Mouse (Mus musculus) erythroblast, adult 5-6 weeks (primary cell): ENCODE measurements around the gene Kmt2b. TPM values are rescaled to one million over a fixed set of nuclear protein-coding genes. Genes with fewer than 3 reads are reported as not detected.

Source experiments
- ATAC-seq: replicated peaks from 2 replicates; pipeline ENCODE4 v1.8.0; 2016; ENCODE audit warnings: moderate number of reproducible peaks, mild to moderate bottlenecking, moderate TSS enrichment, inconsistent platforms; ENCODE audit not compliant: poor library complexity, low FRiP score, severe bottlenecking
- total RNA-seq, 2 experiments: library from RNA; stranded (forward) in 1 of 2; stranded (reverse) in 1 of 2; fragments of 150-400 nt in 1 of 2; fragments of 200-764, 138-1000 nt in 1 of 2; gene quantifications; 2 replicates each; pipeline versions ENCODE4 v1.2.3 to v1.2.4; 2015 to 2017; ENCODE audit warnings: low replicate concordance in 2 of 2

Kmt2b gene
- total RNA-seq (2015; ENCODE audit: low replicate concordance) (31.1 and 35.0 TPM in 2 replicates), total RNA-seq (2017; ENCODE audit: low replicate concordance) (14.9 and 21.2 TPM in 2 replicates)

GRCm38 (mm10) chr7:30588676-30589434 lies at the start of gene Kmt2b:
TSS of gene Kmt2b (minus strand) at chr7:30588726.
- ATAC-seq, result peak; percentile 88

DNA sequence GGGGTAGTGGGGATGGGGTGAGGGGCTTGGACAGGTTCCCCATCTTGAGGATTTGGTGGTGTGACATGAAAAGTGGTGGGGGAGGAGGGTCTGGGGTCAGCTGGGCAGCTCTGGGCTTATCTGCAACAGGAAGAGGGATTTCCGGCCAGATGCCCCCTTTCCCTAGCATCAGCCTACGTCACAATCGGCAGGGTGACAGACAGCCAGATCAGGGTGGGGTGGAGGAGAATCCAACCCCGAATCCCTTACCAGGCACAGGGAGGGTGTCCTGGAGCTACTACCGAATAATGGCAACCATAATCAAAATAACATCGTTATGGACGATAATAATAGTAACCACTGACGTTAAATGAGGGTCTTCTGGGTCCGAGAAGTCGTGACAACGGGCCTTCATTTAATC lies 47.9 kb upstream of the Kmt2b start:
- ATAC-seq, result no peak

DNA sequence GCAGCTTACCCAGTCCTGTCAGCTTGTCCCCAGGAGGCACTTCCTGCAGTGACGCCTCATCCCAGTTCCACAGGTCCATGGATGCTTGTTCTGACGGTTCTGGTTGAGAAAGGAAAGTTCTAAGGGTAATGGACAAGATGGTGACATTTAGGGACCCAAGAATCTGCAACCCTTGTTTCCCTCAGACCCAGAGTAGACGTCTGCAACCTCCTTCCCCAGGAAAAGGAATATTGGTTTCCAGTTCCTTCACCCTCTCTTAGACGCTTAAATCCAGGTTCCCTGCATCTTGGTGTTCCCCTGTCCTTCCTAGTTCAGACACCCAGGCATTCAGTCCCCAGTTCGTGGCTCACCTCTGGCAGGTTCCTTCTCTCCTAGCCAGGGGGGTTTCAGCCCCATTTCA lies 47.2 kb upstream of the Kmt2b start, which contains the start of gene Etv2:
Etv2 (minus strand) TSS at position 101 of the 400 bp plus-strand sequence.
- no peak for ATAC-seq

DNA sequence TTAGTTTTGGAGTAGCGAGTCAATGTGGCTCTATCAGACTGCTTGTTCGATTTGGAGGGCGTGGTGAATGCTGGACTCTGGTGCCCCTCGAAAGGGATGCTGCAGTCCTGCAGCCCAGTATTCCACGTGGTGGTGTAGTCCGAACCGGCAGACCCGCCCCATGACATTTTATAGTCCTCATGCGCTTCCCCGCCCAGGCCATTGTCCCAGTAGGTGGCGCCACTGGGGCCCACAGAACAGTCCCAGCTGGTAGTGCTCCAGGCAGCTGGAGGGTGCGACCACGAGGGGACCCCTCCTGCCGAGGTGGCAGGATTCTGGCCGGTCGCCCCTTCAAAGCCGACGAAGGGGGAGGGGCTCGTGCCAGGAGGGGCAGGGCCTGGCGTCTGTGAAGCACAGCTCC lies 46.1 kb upstream of the Kmt2b start:
- peak; percentile 66 for ATAC-seq

DNA sequence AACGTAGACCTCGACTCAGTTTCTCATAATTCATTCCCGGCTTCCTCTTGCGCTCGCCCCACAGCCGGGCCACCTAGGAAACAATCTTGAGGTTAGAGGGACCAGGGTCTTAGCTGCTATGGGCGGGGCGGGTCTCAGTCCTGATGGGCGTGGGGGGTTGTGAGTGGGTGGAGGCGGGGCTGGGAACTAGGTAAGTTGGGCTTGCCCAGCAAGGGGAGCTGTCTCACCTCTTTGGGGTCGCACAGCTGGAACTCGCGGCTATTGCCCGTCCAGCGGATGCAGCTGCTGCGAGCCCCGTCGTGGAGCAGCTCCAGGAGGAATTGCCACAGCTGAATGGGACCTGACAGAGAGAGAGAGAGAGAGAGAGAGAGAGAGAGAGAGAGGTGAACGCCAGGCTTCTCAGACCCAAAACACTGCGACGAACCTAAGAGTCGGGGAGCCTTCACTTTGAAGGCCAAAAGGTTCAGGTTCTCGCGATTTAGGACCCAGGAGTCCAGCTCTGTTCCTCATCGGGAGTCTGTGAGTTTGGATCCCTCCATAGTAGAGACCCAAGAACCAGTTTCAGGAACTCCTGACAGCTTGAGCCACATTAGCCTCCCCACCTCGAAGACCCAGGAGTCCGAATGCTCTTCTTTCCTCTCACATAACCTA lies 45.4 kb upstream of the Kmt2b start:
- ATAC-seq, result no peak

GRCm38 (mm10) chr7:30629013-30629412 lies 40.5 kb upstream of the Kmt2b start:
- no peak for ATAC-seq

GRCm38 (mm10) chr7:30626647-30627046 lies 38.1 kb upstream of the Kmt2b start:
- ATAC-seq, result no peak

- ATAC-seq, result peak; percentile 98
Measured at GRCm38 (mm10) chr7:30625530-30626384, 37.2 kb upstream of the Kmt2b start, which contains the start of gene Cox6b1. TSS of gene Cox6b1 (minus strand) at chr7:30626151.

DNA sequence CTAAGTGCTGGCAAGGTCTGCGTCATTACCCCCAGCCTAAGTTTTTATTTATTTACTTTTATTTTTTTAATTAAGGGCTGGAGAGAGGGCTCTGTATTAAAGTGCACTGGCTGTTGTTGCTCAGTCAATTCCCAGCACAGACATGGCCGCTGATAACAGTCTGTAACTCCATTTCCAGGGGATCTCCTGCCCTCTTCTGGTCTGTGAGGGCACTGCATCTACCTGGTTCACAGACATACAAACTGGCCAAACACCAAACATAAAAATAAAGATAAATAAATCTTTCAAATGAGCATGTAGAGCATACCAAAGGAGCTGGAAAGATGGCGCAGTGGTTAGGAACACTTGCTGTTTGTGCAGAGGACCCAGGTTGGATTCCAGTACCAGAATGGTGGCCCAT lies 30.7 kb upstream of the Kmt2b start:
- peak; percentile 59; the same call in 1 of the 2 replicates for ATAC-seq

- ATAC-seq, result no peak
Measured at GRCm38 (mm10) chr7:30618658-30619057, 30.1 kb upstream of the Kmt2b start.

DNA sequence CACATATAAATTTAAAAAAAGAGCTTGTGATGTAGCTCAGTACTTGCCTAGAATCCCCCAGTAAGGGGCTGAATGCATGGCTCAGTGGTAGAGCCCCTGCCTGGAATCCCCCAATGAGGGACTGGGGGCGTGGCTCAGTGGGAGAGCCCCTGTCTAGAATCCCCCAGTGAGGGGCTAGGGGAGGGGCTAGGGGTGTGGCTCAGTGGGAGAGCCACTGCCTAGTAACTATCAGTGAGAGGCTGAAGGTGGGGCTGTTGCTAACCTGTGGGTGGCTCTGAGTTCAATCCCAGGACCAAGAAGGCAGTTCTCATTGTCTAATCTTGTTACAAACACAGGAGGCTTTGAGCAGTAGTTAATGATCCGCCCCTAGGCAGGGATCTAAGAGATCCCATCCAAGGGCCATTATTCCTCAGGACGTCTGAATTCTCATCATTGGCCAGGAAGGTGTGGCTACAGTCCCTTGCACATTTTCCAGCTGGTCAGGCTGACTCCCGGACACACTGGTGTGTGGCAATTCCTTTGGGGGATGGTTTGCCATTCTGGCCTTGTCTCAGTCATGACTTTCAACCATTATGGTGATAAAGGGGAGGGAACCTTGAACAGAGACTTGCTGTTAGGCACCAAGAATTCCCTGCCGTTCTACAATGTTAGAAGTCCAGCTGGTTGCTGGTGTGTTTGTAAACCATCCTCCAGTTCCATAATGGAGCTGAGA lies 26.7 kb upstream of the Kmt2b start:
- no peak for ATAC-seq

- ATAC-seq, result no peak
Measured at GRCm38 (mm10) chr7:30614454-30614853, 25.9 kb upstream of the Kmt2b start.

- ATAC-seq, result peak; percentile 80
Measured at GRCm38 (mm10) chr7:30613529-30614112, 25.1 kb upstream of the Kmt2b start.

DNA sequence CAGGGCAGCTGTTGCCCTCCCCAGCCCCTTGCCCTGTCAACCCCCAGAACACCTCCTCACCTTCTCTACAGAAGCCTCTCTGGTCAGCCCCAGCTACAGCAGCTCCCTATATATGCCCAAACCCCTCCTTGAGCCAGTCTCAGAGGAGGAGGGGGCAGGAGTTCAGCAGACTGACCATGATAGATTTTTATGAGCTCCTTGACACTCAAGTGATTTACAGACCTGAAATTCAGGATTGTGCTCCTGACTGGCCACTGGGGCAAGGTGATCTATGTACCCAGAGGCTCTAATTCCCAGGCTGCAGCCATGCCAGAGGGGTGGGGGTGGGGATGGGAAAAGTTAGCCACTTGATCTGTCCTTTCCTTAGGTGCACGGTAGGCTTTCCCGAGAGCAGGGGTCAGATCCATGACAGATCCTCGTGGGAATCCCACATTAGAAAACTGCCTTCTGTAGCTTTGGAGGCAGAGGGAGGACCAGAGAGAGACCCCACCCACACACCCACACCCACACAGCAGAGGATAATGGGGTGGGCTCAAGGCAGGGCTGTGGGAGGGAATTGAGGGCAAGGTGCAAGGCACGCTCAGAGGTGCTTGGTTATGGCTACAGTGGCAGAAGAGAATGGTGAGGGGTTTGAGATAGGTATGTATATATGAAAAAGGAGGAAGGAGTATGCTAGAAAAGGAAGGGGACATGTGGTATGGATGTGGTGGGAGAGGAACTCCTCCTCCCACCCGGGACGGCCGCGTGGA lies 24.3 kb upstream of the Kmt2b start, which contains the start of gene Upk1a:
Upk1a (minus strand) TSS at position 194 of the 749 bp plus-strand sequence.
- no peak for ATAC-seq

DNA sequence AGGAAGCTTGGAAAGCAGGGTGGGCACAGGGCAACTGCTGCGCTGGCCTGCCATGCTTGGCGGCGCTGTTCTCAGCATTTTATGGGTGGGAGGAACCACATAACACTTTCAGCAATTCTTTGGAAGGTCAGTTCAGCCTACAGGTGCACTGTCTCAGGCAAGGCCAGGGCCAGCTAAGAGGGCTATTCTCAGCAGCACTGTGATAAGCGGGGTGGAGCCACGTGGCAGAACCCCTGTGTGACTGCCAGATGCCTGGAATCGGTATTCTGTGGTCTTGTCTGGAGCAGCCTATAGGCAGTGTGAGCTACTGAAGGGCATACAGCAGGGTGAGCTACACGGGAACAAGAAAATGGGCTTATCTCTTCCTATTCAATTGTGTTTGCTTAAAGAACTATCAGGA lies 21.5 kb upstream of the Kmt2b start:
- ATAC-seq, result no peak

DNA sequence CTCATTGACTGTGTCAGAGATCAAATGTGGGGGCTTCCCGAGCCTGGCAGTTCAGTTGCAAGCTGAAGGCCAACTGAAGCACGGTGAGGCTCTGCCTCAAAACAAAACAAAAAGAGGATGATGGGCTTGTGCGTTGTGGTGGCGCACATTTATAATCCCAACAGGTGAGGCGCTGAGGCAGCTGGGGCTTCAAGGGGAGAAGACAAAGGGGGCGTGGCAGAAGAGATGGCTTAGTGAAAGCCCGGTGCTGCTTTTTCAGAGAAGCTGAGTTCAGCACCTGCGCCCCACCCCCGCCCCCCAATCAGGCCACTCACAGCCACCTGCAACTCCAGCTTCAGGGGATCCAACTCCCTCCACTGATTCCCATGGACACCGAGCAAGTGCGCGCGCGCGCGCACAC lies 19.9 kb upstream of the Kmt2b start:
- no peak for ATAC-seq

- peak; percentile 81 for ATAC-seq
Measured at GRCm38 (mm10) chr7:30607706-30608309, 19.3 kb upstream of the Kmt2b start.

- no peak for ATAC-seq
Measured at GRCm38 (mm10) chr7:30604944-30605343, 16.4 kb upstream of the Kmt2b start.
